Mouse (Mus musculus) heart, embryonic 16.5 days (tissue): ENCODE measurements around the gene Ube4a. TPM values are rescaled to one million over a fixed set of nuclear protein-coding genes. Genes with fewer than 3 reads are reported as not detected.

Source experiments
- ATAC-seq: fragments of 200-750 bp; cut with Nextera tagmentation; replicated peaks from 2 replicates; pipeline ENCODE4 v1.8.0; 2017; ENCODE audit warnings: moderate number of reproducible peaks; ENCODE audit not compliant: insufficient read depth, low FRiP score; ENCODE audit errors: extremely low read depth
- H3K27ac ChIP-seq: fragments of 300-500 bp; sonication (generic); 2 replicates; pipeline ENCODE4 v1.5.1; 2014; ENCODE audit warnings: mild to moderate bottlenecking, low read length, control low read depth, moderate library complexity
- H3K27me3 ChIP-seq: fragments of 300-500 bp; sonication (generic); 2 replicates; pipeline ENCODE4 v1.6.1; 2014; ENCODE audit warnings: low read length, mixed read lengths; ENCODE audit not compliant: control insufficient read depth, insufficient read depth
- H3K36me3 ChIP-seq: fragments of 300-500 bp; sonication (generic); 2 replicates; pipeline ENCODE4 v1.6.1; 2014; ENCODE audit not compliant: control insufficient read depth, insufficient read depth
- H3K4me1 ChIP-seq: fragments of 300-500 bp; sonication (generic); 2 replicates; pipeline ENCODE4 v1.6.1; 2014; ENCODE audit warnings: low read length, mixed read lengths; ENCODE audit not compliant: control insufficient read depth, insufficient read depth
- H3K4me2 ChIP-seq: fragments of 300-500 bp; sonication (generic); 2 replicates; pipeline ENCODE4 v1.6.1; 2014; ENCODE audit warnings: low read depth, mild to moderate bottlenecking, control low read depth, low read length
- H3K4me3 ChIP-seq: fragments of 300-500 bp; sonication (generic); 2 replicates; pipeline ENCODE4 v1.5.1; 2014; ENCODE audit warnings: mild to moderate bottlenecking, control low read depth, low read length
- H3K9ac ChIP-seq: fragments of 300-500 bp; sonication (generic); 2 replicates; pipeline ENCODE4 v1.6.1; 2014; ENCODE audit warnings: low read length, control low read depth
- H3K9me3 ChIP-seq: fragments of 300-500 bp; sonication (generic); replicated peaks from 2 replicates; pipeline ENCODE4 v1.6.1; 2016; ENCODE audit warnings: low read length; ENCODE audit not compliant: control insufficient read depth
- WGBS: fragments of 180-500 bp; shearing (Covaris S2); extraction: QIAGEN DNeasy Blood & Tissue Kit; methylation state at CpG from one replicate; pipeline ENCODE4 v1.1.7; 2014; 5-methylcytosine and 5-hydroxymethylcytosine counted together
- polyA plus RNA-seq: library from polyadenylated mRNA; unstranded; fragments of >200 nt; fragmentation: Nextera tagmentation; extraction: Ambion mirVana; gene quantifications from 2 replicates; pipeline ENCODE4 v1.2.1, GENCODE M21; 2015

Ube4a gene
- polyA plus RNA-seq, 1 experiment from 2014 or later: 17.7 TPM

DNA sequence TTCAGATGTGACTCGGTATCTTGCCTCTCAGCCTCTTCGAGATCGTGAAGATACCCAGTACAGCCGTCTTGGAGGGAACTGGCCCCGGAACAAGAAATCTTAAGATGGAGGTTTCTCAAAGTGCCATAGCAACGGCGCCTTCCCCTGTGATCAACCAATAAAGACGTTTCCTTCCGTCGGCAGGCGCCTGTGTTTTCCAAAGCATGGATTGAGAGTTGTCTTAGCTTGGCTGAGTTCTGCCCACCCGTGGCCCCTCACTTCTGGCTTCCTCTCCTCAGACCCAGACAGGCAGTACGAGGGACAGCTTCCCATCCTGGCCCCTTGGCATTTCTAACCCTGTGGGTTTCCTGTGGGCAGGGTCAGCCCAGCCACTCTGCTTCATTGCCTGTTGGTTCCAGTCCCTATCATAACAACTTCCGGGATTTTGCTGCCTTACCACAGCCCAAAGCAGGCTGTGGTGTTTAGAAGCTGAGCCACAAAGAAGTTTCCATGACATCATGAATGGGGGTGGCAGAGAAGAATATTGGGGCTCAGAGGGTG, 20.9 kb upstream of the Ube4a start:
- Histone ChIP-seq H3K4me3 (no peak overlapping the region; the same call in 1 of the 2 replicates), H3K4me2 (peak overlapping the region; percentile 41), H3K9me3 (no peaks in the 10 kb centered on the region), H3K9ac (no peak overlapping the region), H3K36me3 (no peaks in the 10 kb centered on the region), H3K27me3 (no peaks in the 10 kb centered on the region), H3K4me1 (no peaks in the 10 kb centered on the region), H3K27ac (peak overlapping the region; percentile 6)
- 44% methylated on average over 14 of the region's 14 CpGs for WGBS
- peak; percentile 66 for ATAC-seq

- Histone ChIP-seq H3K4me3 (peak overlapping the region; percentile 24), H3K4me1 (no peaks in the 10 kb centered on the region), H3K9ac (no peak overlapping the region), H3K9me3 (no peaks in the 10 kb centered on the region), H3K4me2 (peak overlapping the region; percentile 41), H3K27ac (peak overlapping the region; percentile 6), H3K36me3 (no peaks in the 10 kb centered on the region), H3K27me3 (no peaks in the 10 kb centered on the region)
- ATAC-seq: no peak
- 61% methylated on average over 3 of the region's 3 CpGs for WGBS
Observed at GRCm38 (mm10) chr9:44985721-44986161, 20.3 kb upstream of the Ube4a start.

- Histone ChIP-seq H3K27me3 (peaks cover 4% of the 10 kb centered on the region; the same call in 1 of the 2 replicates), H3K36me3 (no peaks in the 10 kb centered on the region), H3K9ac (peak overlapping the region; percentile 35; the same call in 1 of the 2 replicates), H3K27ac (no peak overlapping the region), H3K4me2 (no peak overlapping the region), H3K9me3 (no peaks in the 10 kb centered on the region), H3K4me1 (no peaks in the 10 kb centered on the region), H3K4me3 (peak overlapping the region; percentile 32)
- WGBS: 46% methylated on average over 2 of the region's 2 CpGs
- no peak for ATAC-seq
Observed at GRCm38 (mm10) chr9:44983001-44983400, 17.6 kb upstream of the Ube4a start.

GRCm38 (mm10) chr9:44982531-44982930, 17.1 kb upstream of the Ube4a start:
- 79% methylated on average over 3 of the region's 3 CpGs for WGBS
- Histone ChIP-seq H3K4me3 (peak overlapping the region; percentile 32), H3K4me1 (no peaks in the 10 kb centered on the region), H3K27me3 (peaks cover 4% of the 10 kb centered on the region; the same call in 1 of the 2 replicates), H3K36me3 (no peaks in the 10 kb centered on the region), H3K27ac (no peak overlapping the region), H3K4me2 (no peak overlapping the region), H3K9ac (peak overlapping the region; percentile 35; the same call in 1 of the 2 replicates), H3K9me3 (no peaks in the 10 kb centered on the region)
- ATAC-seq: no peak

DNA sequence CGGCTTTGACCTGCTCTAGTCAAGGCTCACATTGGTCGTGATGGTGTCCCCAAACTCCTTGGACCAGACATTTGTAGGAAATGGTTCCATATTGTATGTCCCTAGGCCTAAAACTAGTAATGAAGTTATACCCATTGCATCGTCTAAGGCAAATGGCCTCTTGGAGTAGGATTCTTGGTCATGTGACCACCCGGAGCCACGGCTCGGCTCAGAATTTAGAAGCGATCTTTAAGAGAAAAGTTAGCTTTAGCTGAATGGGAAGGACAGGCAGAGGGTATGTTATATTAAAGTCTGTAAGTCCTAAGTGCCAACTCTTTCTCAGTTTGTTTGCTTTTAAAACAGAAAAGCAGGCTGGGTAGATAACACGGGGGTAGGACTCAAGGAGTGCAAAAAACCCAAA, 16.7 kb upstream of the Ube4a start:
- H3K36me3 ChIP-seq: no peaks in the 10 kb centered on the region

DNA sequence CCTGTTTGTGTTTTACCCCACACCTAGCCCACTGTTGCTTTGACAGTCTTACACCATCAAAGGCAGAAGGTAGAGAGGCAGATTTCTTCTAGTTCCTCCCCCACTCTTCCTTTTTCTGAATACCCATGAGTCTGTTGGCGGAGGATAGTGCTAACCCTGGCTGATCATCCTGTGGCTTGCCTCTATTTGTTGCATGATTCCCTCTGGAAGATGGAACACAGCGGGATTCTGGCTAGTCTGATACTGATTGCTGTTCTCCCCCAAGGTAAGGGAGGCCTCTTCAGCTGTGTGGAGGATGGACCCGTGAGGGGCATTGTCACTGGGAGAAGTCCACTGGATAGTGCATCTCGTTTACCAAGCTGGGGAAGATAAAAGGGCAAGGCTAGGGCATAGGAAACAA, 16.3 kb upstream of the Ube4a start, which contains the start of gene Cd3d:
Gene Cd3d (plus strand): TSS at position 111 of the 400 bp plus-strand sequence.
- ATAC-seq: no peak; the same call in 1 of the 2 replicates
- Histone ChIP-seq H3K27me3 (peaks cover 4% of the 10 kb centered on the region; the same call in 1 of the 2 replicates), H3K4me2 (0 out of 2 replicates have a peak within 1 kb of the TSS, but pooled peaks have one; percentile 3), H3K9me3 (no peaks in the 10 kb centered on the region), H3K36me3 (no peaks in the 10 kb centered on the region), H3K4me1 (no peaks in the 10 kb centered on the region), H3K4me3 (peak within 1 kb of the TSS; percentile 32), H3K9ac (peak within 1 kb of the TSS; percentile 35; the same call in 1 of the 2 replicates), H3K27ac (peak within 1 kb of the TSS; percentile 68)
- 62% methylated on average over 4 of the region's 4 CpGs for WGBS

More for the DNA sequence above, 16.7 kb upstream of the Ube4a start:
- Histone ChIP-seq H3K27ac (peak overlapping the region; percentile 46; the same call in 1 of the 2 replicates), H3K4me2 (no peak overlapping the region), H3K9ac (no peak overlapping the region; the same call in 1 of the 2 replicates), H3K27me3 (peaks cover 4% of the 10 kb centered on the region; the same call in 1 of the 2 replicates), H3K9me3 (no peaks in the 10 kb centered on the region), H3K4me3 (peak overlapping the region; percentile 32), H3K4me1 (no peaks in the 10 kb centered on the region)
- ATAC-seq: no peak
- 81% methylated on average over 8 of the region's 8 CpGs for WGBS

- Histone ChIP-seq H3K36me3 (no peaks in the 10 kb centered on the region), H3K9ac (no peak overlapping the region), H3K4me3 (no peak overlapping the region), H3K27me3 (peaks cover 4% of the 10 kb centered on the region; the same call in 1 of the 2 replicates), H3K4me2 (0 out of 2 replicates have a peak overlapping the region, but pooled peaks have one; percentile 3), H3K27ac (peak overlapping the region; percentile 68), H3K4me1 (no peaks in the 10 kb centered on the region), H3K9me3 (no peaks in the 10 kb centered on the region)
- WGBS: 84% methylated on average over 2 of the region's 2 CpGs
- no peak for ATAC-seq
Observed at GRCm38 (mm10) chr9:44981104-44981503, 15.7 kb upstream of the Ube4a start.

- ATAC-seq: peak; percentile 73
- Histone ChIP-seq H3K27me3 (peaks cover 4% of the 10 kb centered on the region; the same call in 1 of the 2 replicates), H3K4me3 (peak within 1 kb of the TSS; percentile 41), H3K9ac (peak within 1 kb of the TSS; percentile 42; the same call in 1 of the 2 replicates), H3K36me3 (no peaks in the 10 kb centered on the region), H3K9me3 (no peaks in the 10 kb centered on the region), H3K27ac (peak within 1 kb of the TSS; percentile 68), H3K4me2 (peak within 1 kb of the TSS; percentile 3; the same call in 1 of the 2 replicates), H3K4me1 (no peaks in the 10 kb centered on the region)
- WGBS: 56% methylated on average over 3 of the region's 3 CpGs
Observed at GRCm38 (mm10) chr9:44980242-44980641, 14.8 kb upstream of the Ube4a start, which contains the start of gene Cd3g. TSS of gene Cd3g (minus strand) at chr9:44980431.

DNA sequence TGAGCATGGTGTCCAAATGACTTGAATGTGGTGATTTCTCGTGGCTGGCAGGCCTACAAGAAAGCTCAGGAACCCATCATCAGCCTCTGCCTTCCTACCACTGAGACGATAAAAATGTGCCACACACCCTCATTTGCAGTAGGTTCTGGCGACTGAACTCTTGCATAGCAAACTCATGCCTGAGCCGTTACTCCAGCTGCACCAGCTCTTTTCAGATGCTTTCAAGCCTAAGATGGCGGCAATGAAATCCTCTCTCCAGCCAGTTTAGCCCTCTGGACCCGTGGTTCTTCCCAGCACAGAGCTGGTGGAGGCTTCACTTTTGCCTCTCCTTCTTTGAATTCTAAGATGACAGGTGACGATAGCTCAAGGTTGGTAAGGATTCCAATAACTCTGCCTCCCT, 14.4 kb upstream of the Ube4a start:
- Histone ChIP-seq H3K4me2 (no peak overlapping the region; the same call in 1 of the 2 replicates), H3K27me3 (peaks cover 4% of the 10 kb centered on the region; the same call in 1 of the 2 replicates), H3K9me3 (no peaks in the 10 kb centered on the region), H3K4me3 (peak overlapping the region; percentile 41), H3K27ac (peak overlapping the region; percentile 29; the same call in 1 of the 2 replicates), H3K4me1 (no peaks in the 10 kb centered on the region), H3K9ac (peak overlapping the region; percentile 42; the same call in 1 of the 2 replicates), H3K36me3 (no peaks in the 10 kb centered on the region)
- 65% methylated on average over 7 of the region's 7 CpGs for WGBS
- ATAC-seq: no peak
